Comparison of ENCODE assay signal across 17 mouse cellular contexts in the genomic region with DNA sequence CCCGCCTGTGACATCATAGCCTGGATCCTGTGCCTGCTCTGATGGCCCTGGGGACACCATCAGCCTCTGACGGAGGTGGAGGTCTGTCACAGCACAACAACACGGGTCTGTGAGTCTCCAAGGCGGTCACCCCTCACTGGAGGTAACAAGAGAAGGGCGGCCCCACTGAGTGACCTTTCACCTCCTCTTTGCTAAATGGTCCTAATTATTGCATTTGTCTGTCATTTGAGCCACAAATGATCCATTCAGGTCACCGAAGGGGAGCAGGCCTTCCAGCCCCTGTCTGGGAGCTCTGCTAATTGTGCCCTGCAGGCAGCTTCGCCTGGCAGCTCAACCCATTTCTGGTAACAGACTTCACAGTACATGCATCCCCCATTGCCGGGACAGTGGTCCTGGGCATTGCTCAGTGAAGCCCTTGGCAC.
DNase-seq lines count a peak whose midpoint lies in the region; ATAC-seq and TF ChIP-seq lines count a peak whose summit lies in the region.
"Had no signal": no experiment of that assay in that cellular context is flagged by ENCODE, and none has a peak within 500 bp of the region (broad histone marks: within the 10 kb centered on the region; RNA-seq: fewer than 3 reads in every experiment).

No protein-coding gene starts in this region.

- H3K4me2 ChIP-seq in kidney, embryonic 16.5 days (replicated peaks; ENCODE audit: low read depth, low read length) = no peak overlapping the region
- no peak overlapping the region for H3K4me2 ChIP-seq in embryonic facial prominence, embryonic 14.5 days (ENCODE audit: low read depth, low read length)
- H3K4me2 ChIP-seq: heart, embryonic 12.5 days; limb, embryonic 15.5 days had no signal

- 15% methylated on average over 8 of the region's 8 CpGs for WGBS in kidney, embryonic 16.5 days
- WGBS in kidney, adult 2 months = 32% methylated on average over 8 of the region's 8 CpGs
- WGBS in embryonic facial prominence, embryonic 14.5 days = 13% methylated on average over 8 of the region's 8 CpGs
- WGBS in limb, embryonic 10.5 days = 5% methylated on average over 8 of the region's 8 CpGs

- H3K9me3 ChIP-seq in kidney, embryonic 16.5 days (ENCODE audit: low read length) = no peaks in the 10 kb centered on the region
- H3K9me3 ChIP-seq in embryonic facial prominence, embryonic 14.5 days (ENCODE audit: control insufficient read depth, low read length) = peaks cover 2% of the 10 kb centered on the region; the same call in 1 of the 2 replicates
- no peaks in the 10 kb centered on the region for H3K9me3 ChIP-seq in limb, embryonic 10.5 days (replicated peaks)
- H3K9me3 ChIP-seq: heart, embryonic 12.5 days; limb, embryonic 15.5 days; midbrain, embryonic 10.5 days had no signal

- no peaks in the 10 kb centered on the region for H3K36me3 ChIP-seq in kidney, embryonic 16.5 days (ENCODE audit: insufficient read depth, low read length)
- no peaks in the 10 kb centered on the region for H3K36me3 ChIP-seq in kidney, adult 2 months (ENCODE audit: control insufficient read depth, insufficient read depth, low read length)
- H3K36me3 ChIP-seq in embryonic facial prominence, embryonic 14.5 days (ENCODE audit: control insufficient read depth, insufficient read depth, low read length) = no peaks in the 10 kb centered on the region
- no peaks in the 10 kb centered on the region for H3K36me3 ChIP-seq in limb, embryonic 10.5 days
- H3K36me3 ChIP-seq: heart, embryonic 12.5 days; limb, embryonic 15.5 days; midbrain, embryonic 10.5 days had no signal

- H3K27me3 ChIP-seq in kidney, embryonic 16.5 days (ENCODE audit: insufficient read depth, low read length) = peaks cover 88% of the 10 kb centered on the region
- H3K27me3 ChIP-seq in kidney, adult 2 months (replicated peaks; ENCODE audit: control insufficient read depth, insufficient read depth, low read length) = no peaks in the 10 kb centered on the region
- H3K27me3 ChIP-seq in embryonic facial prominence, embryonic 14.5 days (replicated peaks; ENCODE audit: control insufficient read depth, insufficient read depth, low read length) = peaks cover 74% of the 10 kb centered on the region
- peaks cover 100% of the 10 kb centered on the region for H3K27me3 ChIP-seq in limb, embryonic 10.5 days (ENCODE audit: low read depth, poor library complexity, severe bottlenecking)

- H3K4me1 ChIP-seq in kidney, embryonic 16.5 days (ENCODE audit: insufficient read depth, low read length) = 0 out of 2 replicates have a peak, but pooled peaks cover 4% of the 10 kb centered on the region
- no peaks in the 10 kb centered on the region for H3K4me1 ChIP-seq in kidney, adult 2 months (ENCODE audit: control insufficient read depth, insufficient read depth, low read length)
- no peaks in the 10 kb centered on the region for H3K4me1 ChIP-seq in embryonic facial prominence, embryonic 14.5 days (ENCODE audit: control insufficient read depth, insufficient read depth, low read length)
- H3K4me1 ChIP-seq in limb, embryonic 10.5 days = peaks cover 42% of the 10 kb centered on the region
- H3K4me1 ChIP-seq: heart, embryonic 12.5 days; limb, embryonic 15.5 days had no signal

- H3K27ac ChIP-seq in kidney, embryonic 16.5 days (ENCODE audit: low read length) = no peak overlapping the region
- no peak overlapping the region for H3K27ac ChIP-seq in kidney, adult 2 months (ENCODE audit: insufficient read depth, low read depth, low read length)
- H3K27ac ChIP-seq in embryonic facial prominence, embryonic 14.5 days (replicated peaks; ENCODE audit: low read depth, low read length) = no peak overlapping the region
- peak overlapping the region; percentile 68 for H3K27ac ChIP-seq in limb, embryonic 10.5 days
- H3K27ac ChIP-seq: limb, embryonic 15.5 days; midbrain, embryonic 10.5 days had no signal

- no peak for TF ChIP-seq POLR2A in kidney, adult 2 months (IDR thresholded peaks at IDR 0.05; ENCODE audit: low read depth, low read length)

- H3K9ac ChIP-seq in kidney, embryonic 16.5 days (replicated peaks; ENCODE audit: low read length) = no peak overlapping the region
- H3K9ac ChIP-seq in embryonic facial prominence, embryonic 14.5 days (ENCODE audit: low read depth, low read length) = no peak overlapping the region
- H3K9ac ChIP-seq: heart, embryonic 12.5 days; limb, embryonic 15.5 days had no signal

- no peak overlapping the region for H3K4me3 ChIP-seq in kidney, embryonic 16.5 days (ENCODE audit: low read length)
- no peak overlapping the region for H3K4me3 ChIP-seq in kidney, adult 2 months (ENCODE audit: insufficient read depth, low read depth, low read length)
- no peak overlapping the region for H3K4me3 ChIP-seq in embryonic facial prominence, embryonic 14.5 days (ENCODE audit: low read depth, low read length)
- no peak overlapping the region for H3K4me3 ChIP-seq in limb, embryonic 10.5 days
- H3K4me3 ChIP-seq: heart, embryonic 12.5 days; limb, embryonic 15.5 days; midbrain, embryonic 10.5 days had no signal

- 0 out of 2 replicates have a peak, but pooled peaks have one; percentile 39 for ATAC-seq in kidney, embryonic 16.5 days (ENCODE audit: low FRiP score, low TSS enrichment)
- peak; percentile 53; the same call in 1 of the 2 replicates for ATAC-seq in embryonic facial prominence, embryonic 14.5 days (ENCODE audit: low read depth)
- ATAC-seq: inflammation-experienced regulatory T-cells, adult 6 months had no signal

- DNase-seq in kidney, adult 2 months = no peak
- DNase-seq in embryo, embryonic 10 days (ENCODE audit: low spot score) = peak; percentile 87
- DNase-seq in embryonic facial prominence, embryonic 14.5 days (ENCODE audit: low spot score) = peak; percentile 45
- peak; percentile 56 for DNase-seq in limb, embryonic 10.5 days (ENCODE audit: low spot score)
- DNase-seq in urinary bladder, adult 18-20 months (ENCODE audit: low spot score in 2 of 2) = no peak
- no peak for DNase-seq in layer of hippocampus, adult 18-20 months (ENCODE audit: low spot score in 2 of 2)
- DNase-seq in cerebellum, adult 9-10 months = no peak
- DNase-seq: heart, postnatal 4 days; kidney, postnatal 10 days; layer of hippocampus, adult 9-11 months; right cerebral cortex, postnatal 4 days; thymus, postnatal 36 days had no signal

- TF ChIP-seq CTCF in kidney, adult 2 months (conservative IDR thresholded peaks at IDR 0.05; ENCODE audit: insufficient read depth, insufficient read length, low read depth, low read length) = no peak

Comparison
In these comparisons a context has a peak if more than half of its experiments do, and no peak if none do; other contexts are left out.
1. DNase-seq: peak in embryo, embryonic 10 days (single experiment), embryonic facial prominence, embryonic 14.5 days (single experiment) and limb, embryonic 10.5 days (single experiment); none in kidney, adult 2 months (single experiment), urinary bladder, adult 18-20 months (0 of 2), layer of hippocampus, adult 18-20 months (0 of 2) and cerebellum, adult 9-10 months (single experiment).